Mouse (Mus musculus) adipocyte (in vitro differentiated cells): ENCODE data around the gene Zfp609.
"Not testable (repeated sequence)": the region's sequence is repeated elsewhere in the genome, so short reads cannot be mapped to it uniquely, and the experiment has no call there.

Experiments
- DNase-seq: peaks from one replicate; pipeline ENCODE4 v3.0.0-alpha.2; 2016; ENCODE audit warnings: low spot score

The Zfp609 gene

GRCm38 (mm10) chr9:65818402-65818801 is 9.0 kb downstream of the Zfp609 start:
- DNase-seq: no peak

GRCm38 (mm10) chr9:65812841-65813240 is 14.5 kb downstream of the Zfp609 start:
- DNase-seq: no peak

GRCm38 (mm10) chr9:65811784-65812183 is 15.6 kb downstream of the Zfp609 start:
- no peak for DNase-seq

DNA sequence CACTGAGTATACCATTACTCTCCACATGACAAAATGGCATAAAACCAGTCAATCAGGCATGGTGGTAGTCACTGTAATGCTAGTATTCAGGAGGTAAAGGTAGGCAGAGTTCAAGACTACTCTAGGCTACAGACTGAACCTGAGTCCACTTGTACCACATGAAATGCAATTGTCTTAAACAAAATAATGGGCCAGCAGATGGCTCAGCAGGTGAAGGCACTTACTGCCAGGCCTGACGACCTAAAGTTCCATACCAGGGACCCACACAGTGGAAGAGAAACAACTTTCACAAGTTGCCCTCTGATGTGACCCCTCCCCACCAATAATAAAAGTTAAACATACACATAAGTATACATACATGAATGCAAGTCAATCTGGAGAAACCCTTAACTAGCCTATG is 19.5 kb downstream of the Zfp609 start:
- DNase-seq: no peak

DNA sequence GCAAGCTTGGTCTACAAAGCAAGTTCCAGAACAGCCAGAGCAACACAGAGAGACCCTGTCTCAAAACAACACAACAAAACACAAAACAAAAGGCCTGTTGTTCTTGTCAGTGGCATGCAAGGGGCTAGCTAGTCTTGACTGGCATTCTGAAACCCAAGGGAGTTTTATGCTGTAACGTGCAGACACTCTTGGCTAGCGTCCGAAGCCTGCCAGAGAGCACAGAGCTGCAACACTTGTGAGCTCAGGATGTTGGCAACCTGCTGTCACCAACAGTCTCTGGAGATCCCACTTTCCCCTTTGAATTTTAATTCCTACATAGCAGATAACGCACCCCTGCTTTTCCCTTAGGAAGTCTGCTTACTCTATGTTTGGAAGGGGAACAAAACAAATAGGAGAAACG is 20.1 kb downstream of the Zfp609 start:
- DNase-seq: peak; percentile 85

GRCm38 (mm10) chr9:65799770-65800169 is 27.6 kb downstream of the Zfp609 start:
- no peak for DNase-seq

GRCm38 (mm10) chr9:65795651-65796050 is 31.7 kb downstream of the Zfp609 start:
- no peak for DNase-seq

DNA sequence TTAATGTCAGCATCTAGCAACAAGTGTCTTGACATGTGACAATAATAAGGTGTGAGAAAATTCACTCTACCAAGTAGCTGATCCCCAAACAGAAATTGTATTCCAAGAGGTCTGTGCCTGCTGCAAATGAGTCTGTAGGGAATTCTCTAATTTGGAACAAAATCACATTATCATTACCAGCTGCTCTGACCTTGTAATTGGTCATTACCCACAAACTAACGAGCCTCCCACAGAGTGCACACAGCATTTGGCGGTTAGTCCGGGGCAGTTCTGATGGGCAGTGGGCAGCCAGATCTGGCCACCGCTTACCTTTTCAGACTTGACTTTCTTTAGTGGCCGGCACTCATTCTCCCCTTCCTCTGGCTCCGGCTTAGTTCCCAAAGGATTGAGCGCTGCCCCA is 33.1 kb downstream of the Zfp609 start:
- DNase-seq: no peak

DNA sequence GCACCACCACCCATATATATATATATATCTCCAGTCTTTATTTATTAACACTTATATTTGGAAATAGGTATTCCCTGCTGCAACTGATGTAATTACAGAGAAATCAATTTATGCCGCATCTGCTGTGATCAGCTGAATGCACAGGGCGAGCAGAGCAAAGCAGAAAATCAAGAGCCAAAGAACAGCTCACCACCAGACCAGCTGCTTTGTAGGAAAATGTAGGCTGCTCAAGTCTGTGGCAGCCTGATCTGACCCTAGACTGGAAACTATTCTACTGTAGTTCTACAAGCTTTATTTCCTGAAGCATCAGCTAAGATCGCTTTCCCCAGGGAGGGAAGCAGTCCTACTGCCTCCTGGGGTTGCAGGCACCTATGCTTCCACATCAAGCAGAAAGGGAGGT is 33.9 kb downstream of the Zfp609 start:
- DNase-seq: no peak

DNA sequence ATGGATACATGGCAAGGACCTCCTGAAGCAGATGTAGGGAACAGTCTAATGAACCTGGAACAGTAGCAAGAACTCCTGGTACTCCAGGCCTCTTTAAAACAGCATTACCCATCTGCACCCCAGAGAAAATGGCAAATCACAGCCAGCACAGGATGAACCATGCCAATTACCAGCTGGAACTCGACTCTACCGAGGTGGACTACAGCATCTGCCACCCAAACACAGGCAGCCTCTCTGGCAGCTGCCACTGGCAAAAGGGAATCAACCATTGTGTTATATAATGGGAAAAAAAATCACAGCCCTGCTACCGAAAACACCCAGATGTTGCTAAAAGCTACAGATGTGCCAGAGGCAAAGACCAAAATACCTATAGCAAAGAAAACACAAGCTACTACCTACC is 34.3 kb downstream of the Zfp609 start:
- DNase-seq: no peak

GRCm38 (mm10) chr9:65791846-65792245 is 35.5 kb downstream of the Zfp609 start:
- DNase-seq: no peak

DNA sequence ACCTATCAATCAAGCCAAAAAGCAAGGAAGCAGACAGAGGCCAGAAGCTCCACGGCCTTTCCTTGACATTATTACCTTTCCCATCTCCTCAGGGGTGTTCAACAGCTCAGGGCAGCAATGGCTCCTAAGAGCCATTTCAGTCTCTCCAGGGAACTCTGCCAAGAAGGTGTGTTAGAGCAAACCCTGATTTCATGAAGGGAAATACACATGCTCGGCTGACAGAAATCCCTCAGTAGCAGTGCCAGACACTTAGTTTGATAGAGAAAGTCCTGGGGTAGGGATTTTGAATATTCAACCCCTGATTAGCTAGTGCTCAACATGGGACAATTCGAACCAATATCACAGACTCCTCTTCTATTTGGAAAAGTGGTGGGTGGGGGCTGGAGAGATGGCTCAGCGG is 36.3 kb downstream of the Zfp609 start:
- DNase-seq: no peak

- no peak for DNase-seq
Observed at GRCm38 (mm10) chr9:65789788-65790187, 37.6 kb downstream of the Zfp609 start.

DNA sequence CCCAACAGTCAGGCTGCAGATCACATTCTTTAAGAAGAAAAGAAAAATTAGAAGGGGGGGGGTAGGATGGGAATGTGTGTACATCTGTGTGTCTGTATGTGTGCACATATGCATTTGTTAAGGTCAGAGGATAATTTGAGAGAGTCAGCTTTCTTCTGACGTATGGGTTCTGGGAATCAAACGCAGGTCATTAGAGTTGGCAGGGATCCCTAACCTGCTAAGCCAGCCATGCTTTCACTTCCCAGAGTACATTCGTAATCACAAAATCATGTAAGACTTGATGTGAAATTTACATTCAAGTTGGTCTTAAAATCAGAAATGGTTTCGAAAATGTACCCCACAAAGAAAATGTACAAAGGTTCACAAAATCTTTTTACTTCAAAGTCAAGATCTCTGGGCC is 38.8 kb downstream of the Zfp609 start:
- no peak for DNase-seq

DNA sequence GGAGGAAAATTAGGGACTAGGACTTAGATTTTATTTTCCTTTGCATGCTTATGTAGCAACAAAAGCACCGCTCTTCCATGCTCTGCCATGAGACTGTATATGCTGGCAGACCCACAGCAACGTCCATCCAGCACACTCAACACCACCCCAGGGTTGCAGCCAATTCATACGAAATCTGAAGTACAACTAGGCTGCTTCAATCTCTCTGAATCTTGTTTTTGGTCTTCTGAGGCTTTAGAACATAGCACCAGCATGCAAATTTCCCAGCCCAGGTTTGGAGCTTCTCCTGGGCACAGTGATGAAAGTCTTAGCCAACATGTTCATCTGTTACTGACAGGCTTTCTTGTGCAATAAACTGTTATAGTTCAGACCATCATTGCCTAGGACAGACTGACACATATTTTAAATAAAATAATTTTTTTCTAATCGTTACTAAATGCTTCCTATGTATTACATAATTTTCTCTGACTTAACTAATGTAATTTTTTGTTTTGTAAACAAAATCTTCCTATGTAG is 39.5 kb downstream of the Zfp609 start:
- DNase-seq: peak; percentile 30

- peak; percentile 61 for DNase-seq
Observed at GRCm38 (mm10) chr9:65786885-65787787, 40.2 kb downstream of the Zfp609 start.

DNA sequence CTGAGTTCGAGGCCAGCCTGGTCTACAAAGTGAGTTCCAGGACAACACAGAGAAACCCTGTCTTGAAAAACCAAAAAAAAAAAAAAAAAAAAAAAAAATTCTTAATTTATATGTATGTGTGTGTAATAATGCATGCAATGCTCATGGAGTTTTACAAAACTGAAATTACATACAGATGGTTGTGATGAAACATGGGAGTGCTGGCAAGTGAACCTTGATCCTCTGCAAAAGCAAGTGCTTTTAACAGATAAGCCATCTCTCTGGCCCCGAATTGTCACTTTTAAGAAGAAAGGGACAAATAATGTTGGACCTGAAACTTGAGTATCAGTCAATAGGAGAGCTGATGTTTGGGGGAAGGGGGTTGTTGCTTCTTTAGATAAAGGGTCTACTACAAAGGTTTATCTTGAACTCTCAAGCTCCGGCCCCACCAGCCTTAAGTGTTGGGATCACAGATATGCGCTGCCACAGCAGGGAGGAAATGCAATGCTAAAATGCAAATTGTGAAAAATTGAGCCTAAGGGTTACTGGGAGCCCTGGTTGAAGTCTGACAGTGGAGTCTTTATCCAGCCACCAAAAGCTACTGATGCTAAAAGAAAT is 41.5 kb downstream of the Zfp609 start:
- no peak for DNase-seq

- DNase-seq: not testable (repeated sequence)
Observed at GRCm38 (mm10) chr9:65779619-65780018, 47.7 kb downstream of the Zfp609 start.

DNA sequence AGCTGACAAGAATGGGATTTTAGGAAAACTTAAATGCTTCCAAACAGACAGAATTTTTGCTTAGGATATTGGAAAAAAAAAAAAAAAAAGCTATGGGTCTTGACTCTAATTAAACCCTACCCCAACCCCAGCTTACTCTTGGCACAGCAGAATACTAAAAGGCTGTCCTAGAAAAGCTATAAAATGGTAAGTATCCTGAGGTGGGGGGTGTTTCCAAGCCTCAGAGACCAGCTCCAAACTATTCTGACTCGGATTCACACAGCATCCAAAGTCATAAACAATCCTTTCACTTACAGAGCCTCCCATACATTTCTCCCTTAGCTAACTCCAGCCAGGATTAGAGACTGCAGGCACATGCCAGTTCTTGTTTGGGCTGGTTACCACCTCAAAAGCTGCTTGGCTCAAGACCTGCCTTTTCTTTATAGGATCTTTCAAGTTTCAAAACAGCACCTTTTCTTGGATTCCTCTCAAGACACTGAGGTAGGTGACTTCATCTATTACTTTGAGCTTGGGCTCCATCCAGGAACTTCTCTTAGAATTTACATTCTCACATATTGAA is 50.4 kb downstream of the Zfp609 start:
- DNase-seq: no peak

- no peak for DNase-seq
Observed at GRCm38 (mm10) chr9:65776137-65776872, 51.1 kb downstream of the Zfp609 start.

- no peak for DNase-seq
Observed at GRCm38 (mm10) chr9:65773783-65774182, 53.6 kb downstream of the Zfp609 start.

- no peak for DNase-seq
Observed at GRCm38 (mm10) chr9:65771011-65771664, 56.2 kb downstream of the Zfp609 start.
